Mouse (Mus musculus) intestine, embryonic 15.5 days (tissue): ENCODE results near the gene Arl4c. TPM values are rescaled to one million over a fixed set of nuclear protein-coding genes. Genes with fewer than 3 reads are reported as not detected.

Source experiments
- ATAC-seq: fragments of 200-750 bp; cut with Nextera tagmentation; 2 replicates; pipeline ENCODE4 v1.8.0; 2017; ENCODE audit warnings: moderate TSS enrichment, moderate library complexity
- H3K27ac ChIP-seq: fragments of 300-500 bp; sonication (generic); 2 replicates; pipeline ENCODE4 v1.5.1; 2015; ENCODE audit warnings: mild to moderate bottlenecking, inconsistent platforms
- H3K27me3 ChIP-seq: fragments of 300-500 bp; sonication (generic); replicated peaks from 2 replicates; pipeline ENCODE4 v1.6.1; 2015; ENCODE audit warnings: inconsistent platforms
- H3K36me3 ChIP-seq: fragments of 300-500 bp; sonication (generic); 2 replicates; pipeline ENCODE4 v1.6.1; 2015; ENCODE audit warnings: inconsistent platforms
- H3K4me1 ChIP-seq: fragments of 300-500 bp; sonication (generic); replicated peaks from 2 replicates; pipeline ENCODE4 v1.6.1; 2015; ENCODE audit warnings: inconsistent platforms
- H3K4me2 ChIP-seq: fragments of 300-500 bp; sonication (generic); replicated peaks from 2 replicates; pipeline ENCODE4 v1.6.1; 2015; ENCODE audit warnings: mild to moderate bottlenecking, inconsistent platforms
- H3K4me3 ChIP-seq: fragments of 300-500 bp; sonication (generic); replicated peaks from 2 replicates; pipeline ENCODE4 v1.5.1; 2015; ENCODE audit warnings: inconsistent platforms
- H3K9ac ChIP-seq: fragments of 300-500 bp; sonication (generic); 2 replicates; pipeline ENCODE4 v1.6.1; 2015; ENCODE audit warnings: inconsistent platforms
- H3K9me3 ChIP-seq: fragments of 300-500 bp; sonication (generic); 2 replicates; pipeline ENCODE4 v1.6.1; 2016; ENCODE audit warnings: inconsistent platforms
- WGBS: fragments of 180-500 bp; shearing (Covaris S2); methylation state at CpG from one replicate; pipeline ENCODE4 v1.1.7; 2015; 5-methylcytosine and 5-hydroxymethylcytosine counted together
- polyA plus RNA-seq: library from polyadenylated mRNA; unstranded; fragments of >200 nt; fragmentation: Nextera tagmentation; extraction: Ambion mirVana; gene quantifications from 2 replicates; pipeline ENCODE4 v1.2.1, GENCODE M21; 2015

Gene Arl4c
- polyA plus RNA-seq, 1 experiment from 2014 or later, result 5.9 TPM

DNA sequence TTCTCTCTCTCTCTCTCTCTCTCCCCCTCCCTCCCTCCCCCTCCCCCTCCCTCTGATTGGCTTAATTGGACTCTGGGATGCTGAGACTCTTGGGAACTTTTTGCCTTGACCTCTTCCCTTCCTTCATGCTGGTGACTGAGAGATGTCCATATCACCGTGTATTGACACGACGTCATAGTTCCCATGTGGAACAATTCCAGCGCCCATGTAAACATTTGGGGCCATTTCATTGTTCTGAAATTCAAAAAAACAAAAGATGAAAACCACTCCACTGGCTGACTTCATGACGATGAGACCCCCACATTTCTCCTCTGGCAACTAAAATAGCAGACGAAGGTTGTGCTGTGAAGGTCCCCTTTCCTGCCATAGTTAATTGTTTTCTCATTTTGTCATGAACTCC lies 69.2 kb downstream of the Arl4c start:
- Histone ChIP-seq H3K9ac (no peak overlapping the region), H3K4me1 (no peaks in the 10 kb centered on the region), H3K27me3 (no peaks in the 10 kb centered on the region), H3K4me3 (no peak overlapping the region), H3K36me3 (no peaks in the 10 kb centered on the region), H3K4me2 (no peak overlapping the region), H3K9me3 (no peaks in the 10 kb centered on the region), H3K27ac (no peak overlapping the region)
- 83% methylated on average over 6 of the region's 6 CpGs for WGBS
- no peak for ATAC-seq

- Histone ChIP-seq H3K4me3 (no peak overlapping the region), H3K27me3 (no peaks in the 10 kb centered on the region), H3K4me1 (no peaks in the 10 kb centered on the region), H3K4me2 (no peak overlapping the region), H3K36me3 (no peaks in the 10 kb centered on the region), H3K9me3 (no peaks in the 10 kb centered on the region), H3K27ac (no peak overlapping the region), H3K9ac (no peak overlapping the region)
- no peak for ATAC-seq
- WGBS, result 51% methylated on average over 2 of the region's 2 CpGs
These were observed 72.0 kb downstream of the Arl4c start for GRCm38 (mm10) chr1:88629966-88630488.

DNA sequence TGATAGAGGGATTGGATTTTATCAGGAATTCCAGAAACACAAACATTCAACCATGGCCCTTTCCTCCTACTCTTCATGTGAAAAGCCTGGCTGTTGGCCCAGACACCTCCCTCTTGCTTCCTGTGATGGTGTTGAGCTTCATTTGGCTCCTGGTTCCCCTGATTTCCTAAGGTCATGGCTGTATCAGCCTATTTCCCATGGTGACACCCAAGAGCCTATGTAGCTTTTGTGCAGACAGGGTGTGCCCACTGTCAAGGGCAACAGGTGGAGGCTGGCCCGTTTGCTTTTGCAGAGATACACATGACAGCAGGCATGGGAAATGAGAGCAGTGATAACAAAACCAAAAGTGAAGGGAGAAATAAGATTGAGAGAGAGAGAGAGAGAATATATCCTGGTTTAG lies 76.8 kb downstream of the Arl4c start:
- Histone ChIP-seq H3K9ac (no peak overlapping the region), H3K27ac (no peak overlapping the region), H3K36me3 (no peaks in the 10 kb centered on the region), H3K9me3 (no peaks in the 10 kb centered on the region), H3K4me2 (no peak overlapping the region), H3K4me3 (no peak overlapping the region), H3K27me3 (no peaks in the 10 kb centered on the region), H3K4me1 (no peaks in the 10 kb centered on the region)
- 63% methylated on average over 1 of the region's 1 CpGs for WGBS
- ATAC-seq, result no peak

DNA sequence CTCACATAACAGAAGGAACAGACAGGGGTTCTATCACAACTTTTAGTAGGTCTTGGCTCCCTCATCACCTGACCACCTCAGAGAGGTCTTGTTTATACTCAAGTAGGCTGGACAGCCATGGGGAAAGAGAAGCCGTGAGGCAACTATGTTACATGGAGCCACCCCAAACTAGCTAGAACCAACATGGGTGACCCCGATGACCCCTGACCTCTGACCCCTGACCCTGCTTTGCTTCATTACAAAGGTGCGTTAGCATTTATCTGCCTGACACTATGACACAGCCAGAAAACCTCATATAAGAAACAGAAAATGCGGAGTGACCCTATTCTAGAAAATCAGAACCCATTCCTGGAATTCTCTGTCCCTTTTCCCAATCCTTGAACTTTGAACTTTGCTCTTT lies 77.6 kb downstream of the Arl4c start:
- Histone ChIP-seq H3K27ac (no peak overlapping the region), H3K27me3 (no peaks in the 10 kb centered on the region), H3K9ac (no peak overlapping the region), H3K4me1 (no peaks in the 10 kb centered on the region), H3K4me2 (no peak overlapping the region), H3K9me3 (no peaks in the 10 kb centered on the region), H3K4me3 (no peak overlapping the region), H3K36me3 (no peaks in the 10 kb centered on the region)
- no peak for ATAC-seq
- 87% methylated on average over 4 of the region's 4 CpGs for WGBS

DNA sequence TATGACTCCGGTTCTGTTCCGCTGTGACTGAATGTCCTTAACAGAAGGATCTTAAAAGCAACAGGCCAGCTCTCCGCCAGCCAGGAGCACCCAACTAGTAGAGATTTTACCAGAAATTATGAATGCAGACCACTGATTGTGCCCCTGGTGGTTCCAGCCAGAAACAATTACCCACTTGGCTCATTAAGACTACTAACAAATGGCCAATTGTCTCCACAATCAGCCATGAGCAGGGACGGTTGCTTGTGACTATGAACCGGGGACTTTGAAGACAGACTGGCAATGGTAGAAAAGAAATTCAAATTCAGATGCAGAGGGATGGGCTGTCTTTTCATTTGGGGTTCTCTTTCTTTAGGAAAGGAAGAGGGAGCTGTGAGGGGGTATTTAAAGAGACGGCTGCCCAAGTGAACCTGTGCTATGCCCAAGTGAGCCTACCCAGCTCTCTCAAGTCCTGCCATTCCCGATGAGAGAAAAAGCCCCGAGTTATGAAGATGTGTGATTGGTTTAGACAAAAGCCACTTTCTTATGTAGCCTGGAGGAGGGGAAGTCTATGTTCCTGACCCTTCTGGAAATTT lies 78.4 kb downstream of the Arl4c start:
- H3K4me3 ChIP-seq, result no peak overlapping the region
- H3K36me3 ChIP-seq, result no peaks in the 10 kb centered on the region
- ATAC-seq, result no peak

More for the DNA sequence above, 78.4 kb downstream of the Arl4c start:
- 77% methylated on average over 8 of the region's 8 CpGs for WGBS
- Histone ChIP-seq H3K4me2 (no peak overlapping the region), H3K27ac (no peak overlapping the region), H3K9me3 (no peaks in the 10 kb centered on the region), H3K27me3 (no peaks in the 10 kb centered on the region), H3K9ac (no peak overlapping the region), H3K4me1 (no peaks in the 10 kb centered on the region)

Other genes with a start within 250 kb of the Arl4c start
- gene Glrp1, start 192.2 kb downstream of the Arl4c start, polyA plus RNA-seq, result not detected in 2 replicates